12 mouse cellular contexts compared by ENCODE assay signal in the genomic region with DNA sequence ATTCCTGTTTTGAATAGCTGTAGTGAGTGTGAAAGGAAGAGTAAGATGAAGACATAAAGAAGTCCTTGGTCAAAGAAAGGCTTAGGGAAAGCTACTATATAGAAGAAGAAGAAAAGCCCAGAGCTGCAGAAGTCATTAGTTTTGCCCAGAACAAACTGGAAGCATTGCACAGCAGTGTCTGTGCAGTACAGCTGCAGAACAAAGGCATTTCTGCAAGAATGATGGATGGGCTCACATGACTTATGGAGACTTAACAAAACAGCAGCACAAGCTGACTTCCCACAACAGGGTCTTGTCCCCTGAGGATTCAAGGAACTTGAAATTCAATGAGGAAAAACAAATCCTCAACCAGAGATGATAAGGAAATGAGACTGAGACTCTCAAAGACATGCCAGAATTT.
DNase-seq lines count a peak whose midpoint lies in the region; ATAC-seq lines count a peak whose summit lies in the region.
"Had no signal": no experiment of that assay in that cellular context is flagged by ENCODE, and none has a peak within 500 bp of the region (broad histone marks: within the 10 kb centered on the region; RNA-seq: fewer than 3 reads in every experiment).

No protein-coding gene starts in this region.

- H3K4me1 ChIP-seq in heart, embryonic 10.5 days = no peaks in the 10 kb centered on the region
- H3K4me1 ChIP-seq in hindbrain, embryonic 12.5 days = peaks cover 5% of the 10 kb centered on the region
- H3K4me1 ChIP-seq in limb, embryonic 13.5 days = no peaks in the 10 kb centered on the region
- no peaks in the 10 kb centered on the region for H3K4me1 ChIP-seq in liver, embryonic 11.5 days (replicated peaks; ENCODE audit: control insufficient read depth, insufficient read depth, low read length)
- no peaks in the 10 kb centered on the region for H3K4me1 ChIP-seq in forebrain, embryonic 14.5 days (ENCODE audit: control insufficient read depth, insufficient read depth, low read length)
- H3K4me1 ChIP-seq: heart, embryonic 15.5 days; liver, embryonic 12.5 days had no signal

- no peaks in the 10 kb centered on the region for H3K36me3 ChIP-seq in heart, embryonic 10.5 days
- no peaks in the 10 kb centered on the region for H3K36me3 ChIP-seq in hindbrain, embryonic 12.5 days
- no peaks in the 10 kb centered on the region for H3K36me3 ChIP-seq in limb, embryonic 13.5 days
- no peaks in the 10 kb centered on the region for H3K36me3 ChIP-seq in liver, embryonic 11.5 days (ENCODE audit: control insufficient read depth, insufficient read depth, low read length)
- H3K36me3 ChIP-seq in forebrain, embryonic 14.5 days (ENCODE audit: control insufficient read depth, insufficient read depth, low read length) = no peaks in the 10 kb centered on the region
- H3K36me3 ChIP-seq: heart, embryonic 15.5 days; liver, embryonic 12.5 days had no signal

- H3K4me2 ChIP-seq in hindbrain, embryonic 12.5 days (replicated peaks) = no peak overlapping the region
- no peak overlapping the region for H3K4me2 ChIP-seq in limb, embryonic 13.5 days (replicated peaks)
- no peak overlapping the region for H3K4me2 ChIP-seq in liver, embryonic 11.5 days
- H3K4me2 ChIP-seq in forebrain, embryonic 14.5 days (ENCODE audit: low read length) = no peak overlapping the region
- H3K4me2 ChIP-seq: heart, embryonic 15.5 days; liver, embryonic 12.5 days had no signal

- no peak overlapping the region for H3K4me3 ChIP-seq in heart, embryonic 10.5 days
- H3K4me3 ChIP-seq in hindbrain, embryonic 12.5 days = no peak overlapping the region
- no peak overlapping the region for H3K4me3 ChIP-seq in limb, embryonic 13.5 days
- H3K4me3 ChIP-seq in liver, embryonic 11.5 days (ENCODE audit: low read depth, low read length) = no peak overlapping the region
- no peak overlapping the region for H3K4me3 ChIP-seq in forebrain, embryonic 14.5 days (ENCODE audit: low read depth, low read length)
- H3K4me3 ChIP-seq: heart, embryonic 15.5 days; liver, embryonic 12.5 days had no signal

- ATAC-seq in hindbrain, embryonic 12.5 days (ENCODE audit: low FRiP score) = peak; percentile 67; the same call in 1 of the 2 replicates
- ATAC-seq in limb, embryonic 13.5 days (ENCODE audit: low FRiP score, low read depth) = peak; percentile 32; the same call in 1 of the 2 replicates
- no peak for ATAC-seq in liver, embryonic 11.5 days (replicated peaks; ENCODE audit: low FRiP score)
- no peak for ATAC-seq in forebrain, embryonic 14.5 days
- ATAC-seq: intestine, embryonic 16.5 days; liver, embryonic 12.5 days had no signal

- no peak overlapping the region for H3K27ac ChIP-seq in heart, embryonic 10.5 days
- no peak overlapping the region for H3K27ac ChIP-seq in hindbrain, embryonic 12.5 days
- no peak overlapping the region for H3K27ac ChIP-seq in limb, embryonic 13.5 days
- H3K27ac ChIP-seq in liver, embryonic 11.5 days (ENCODE audit: low read depth, low read length) = no peak overlapping the region
- no peak overlapping the region for H3K27ac ChIP-seq in forebrain, embryonic 14.5 days (ENCODE audit: low read depth, low read length)
- H3K27ac ChIP-seq: heart, embryonic 15.5 days; liver, embryonic 12.5 days had no signal

- H3K9ac ChIP-seq in hindbrain, embryonic 12.5 days = no peak overlapping the region
- no peak overlapping the region for H3K9ac ChIP-seq in limb, embryonic 13.5 days
- H3K9ac ChIP-seq in liver, embryonic 11.5 days (ENCODE audit: low read depth, low read length) = no peak overlapping the region
- H3K9ac ChIP-seq in forebrain, embryonic 14.5 days (ENCODE audit: low read length) = no peak overlapping the region
- H3K9ac ChIP-seq: heart, embryonic 15.5 days; liver, embryonic 12.5 days had no signal

- intact Hi-C loops in heart, postnatal 10 days (cut with DNase I) = no loop called here

- H3K9me3 ChIP-seq in heart, embryonic 10.5 days = no peaks in the 10 kb centered on the region
- no peaks in the 10 kb centered on the region for H3K9me3 ChIP-seq in hindbrain, embryonic 12.5 days (replicated peaks)
- no peaks in the 10 kb centered on the region for H3K9me3 ChIP-seq in limb, embryonic 13.5 days
- H3K9me3 ChIP-seq in liver, embryonic 11.5 days (ENCODE audit: control insufficient read depth, low read length) = no peaks in the 10 kb centered on the region
- H3K9me3 ChIP-seq in forebrain, embryonic 14.5 days (replicated peaks; ENCODE audit: control insufficient read depth, low read length) = no peaks in the 10 kb centered on the region
- H3K9me3 ChIP-seq: heart, embryonic 15.5 days; liver, embryonic 12.5 days had no signal

- H3K27me3 ChIP-seq in heart, embryonic 10.5 days (ENCODE audit: insufficient read depth, poor library complexity, severe bottlenecking) = no peaks in the 10 kb centered on the region
- no peaks in the 10 kb centered on the region for H3K27me3 ChIP-seq in hindbrain, embryonic 12.5 days
- H3K27me3 ChIP-seq in limb, embryonic 13.5 days = no peaks in the 10 kb centered on the region
- H3K27me3 ChIP-seq in liver, embryonic 11.5 days (replicated peaks; ENCODE audit: control insufficient read depth, insufficient read depth, low read length) = no peaks in the 10 kb centered on the region
- no peaks in the 10 kb centered on the region for H3K27me3 ChIP-seq in forebrain, embryonic 14.5 days (replicated peaks; ENCODE audit: control insufficient read depth, insufficient read depth, low read length)
- H3K27me3 ChIP-seq: heart, embryonic 15.5 days; liver, embryonic 12.5 days had no signal

- peak; percentile 11 for DNase-seq in heart, postnatal 10 days
- no peak for DNase-seq in heart, embryonic 10.5 days (ENCODE audit: low spot score)
- peak; percentile 77 for DNase-seq in embryo, embryonic 10 days (ENCODE audit: low spot score)
- no peak for DNase-seq in liver, embryonic 11.5 days (ENCODE audit: low spot score)
- no peak for DNase-seq in forebrain, embryonic 14.5 days (ENCODE audit: low spot score)
- DNase-seq: cerebellum, postnatal 14 days; lung, postnatal 4 days had no signal

Comparison
In these comparisons a context has a peak if more than half of its experiments do, and no peak if none do; other contexts are left out.
1. DNase-seq: peak in heart, postnatal 10 days (2 of 2) and embryo, embryonic 10 days (single experiment); none in heart, embryonic 10.5 days (single experiment), liver, embryonic 11.5 days (single experiment) and forebrain, embryonic 14.5 days (single experiment).
2. ATAC-seq: peak in hindbrain, embryonic 12.5 days (single experiment) and limb, embryonic 13.5 days (single experiment); none in liver, embryonic 11.5 days (single experiment) and forebrain, embryonic 14.5 days (single experiment).